Mouse (Mus musculus) spleen, adult 18-20 months (tissue): ENCODE measurements around the gene Nek1.

ENCODE experiments used
- DNase-seq, 2 experiments: peaks; one replicate each; pipeline ENCODE4 v3.0.0; 2022; ENCODE audit warnings: mixed read lengths in 2 of 2

Gene Nek1

DNA sequence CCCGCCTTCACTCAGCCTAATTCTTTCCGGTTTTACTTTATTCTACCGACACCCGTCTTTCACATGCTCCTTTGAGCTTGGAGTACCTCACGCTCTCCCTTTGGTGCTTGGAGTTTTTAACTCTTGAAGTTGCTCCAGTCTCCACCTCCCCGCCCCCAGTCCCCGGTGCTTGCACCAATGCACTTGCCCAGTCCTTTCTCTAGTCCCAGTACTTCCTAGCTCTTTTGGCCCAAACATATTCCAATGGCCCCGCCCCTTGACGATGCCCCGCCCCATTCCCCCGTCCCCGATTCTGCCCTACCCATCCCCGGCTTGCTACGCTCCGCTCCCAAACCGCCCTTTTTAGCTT, 460 bp upstream of the Nek1 start:
- peak in 1 of 2 experiments; percentile 74 for DNase-seq

DNA sequence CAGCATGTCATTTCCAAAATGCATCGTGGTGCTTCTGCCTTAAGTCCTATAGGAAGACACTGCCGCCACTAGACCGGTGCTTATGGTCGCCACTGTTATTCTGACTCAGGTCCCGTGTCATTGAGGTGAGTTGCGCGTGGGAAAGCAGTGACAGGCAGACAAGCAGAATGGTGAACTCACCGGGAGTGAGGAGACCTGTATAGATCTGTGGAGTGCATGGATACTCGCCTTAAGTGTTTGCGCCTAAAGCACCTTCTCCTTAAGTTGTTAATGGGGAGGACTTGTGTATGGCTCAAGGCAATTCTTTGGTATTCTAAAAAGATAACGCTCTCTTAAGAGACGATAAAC, 618 bp downstream of the Nek1 start:
- no peak for DNase-seq

GRCm38 (mm10) chr8:60996468-60996867, 3.5 kb downstream of the Nek1 start:
- no peak for DNase-seq

- DNase-seq, result peak in 1 of 2 experiments; percentile 31
These were observed 49.0 kb downstream of the Nek1 start for GRCm38 (mm10) chr8:61041951-61042350.

- no peak for DNase-seq
These were observed 50.9 kb downstream of the Nek1 start for GRCm38 (mm10) chr8:61043874-61044273.

DNA sequence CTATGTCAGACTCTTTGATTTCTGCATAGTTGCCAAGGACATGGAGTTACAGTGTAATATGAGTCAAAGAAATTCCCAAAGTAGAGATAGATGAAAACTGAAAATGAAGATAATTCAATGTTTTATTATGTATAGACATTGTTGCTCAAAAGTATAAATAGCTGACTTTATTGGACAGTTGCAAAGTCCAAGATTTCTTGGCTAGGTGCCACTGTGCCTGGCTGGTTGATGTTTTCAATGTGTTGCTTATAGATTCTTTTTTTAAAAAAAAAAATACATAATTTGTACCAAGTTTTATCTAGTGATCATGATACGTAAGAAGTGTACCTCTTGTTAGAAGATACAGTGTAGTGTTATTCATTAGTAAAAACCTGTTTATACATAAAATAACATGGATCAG, 53.8 kb downstream of the Nek1 start:
- no peak for DNase-seq

DNA sequence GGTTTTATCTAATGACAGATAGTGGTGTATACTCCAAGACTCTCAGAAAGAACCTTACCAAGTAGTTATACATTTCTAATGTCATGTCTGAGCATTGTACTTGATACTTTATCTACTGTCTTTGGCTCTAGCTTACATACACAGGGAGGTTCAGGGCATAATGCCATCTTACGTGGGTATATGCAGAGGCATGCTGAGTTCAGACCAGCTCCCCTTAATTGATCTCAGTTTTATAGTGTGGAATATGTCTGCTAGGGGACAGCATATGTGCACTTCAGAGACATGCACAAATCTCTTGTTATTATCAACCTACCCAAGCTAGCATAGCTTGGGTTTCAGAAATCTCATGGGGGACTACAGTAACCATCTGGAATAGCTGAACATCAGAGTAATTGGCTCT, 60.0 kb downstream of the Nek1 start:
- no peak for DNase-seq

DNA sequence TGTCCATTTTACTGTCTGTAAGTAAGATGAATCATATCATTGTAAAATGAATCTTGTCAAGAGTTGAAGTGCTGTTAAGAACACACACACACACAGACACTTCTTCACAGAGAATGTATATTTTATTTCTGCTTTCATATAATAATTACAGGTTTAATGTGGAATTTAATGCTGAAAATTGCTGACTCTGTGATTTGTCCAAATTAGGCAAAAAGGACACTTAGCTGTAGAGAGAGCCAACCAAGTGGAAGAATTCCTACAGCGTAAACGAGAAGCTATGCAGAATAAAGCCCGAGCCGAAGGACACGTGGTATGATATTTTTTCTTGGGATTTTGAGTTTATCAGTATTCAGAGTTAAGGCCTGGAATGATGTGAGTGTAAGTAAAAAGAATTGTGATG, 61.3 kb downstream of the Nek1 start:
- DNase-seq, result no peak

- no peak for DNase-seq
These were observed 64.0 kb downstream of the Nek1 start for GRCm38 (mm10) chr8:61056997-61057396.

DNA sequence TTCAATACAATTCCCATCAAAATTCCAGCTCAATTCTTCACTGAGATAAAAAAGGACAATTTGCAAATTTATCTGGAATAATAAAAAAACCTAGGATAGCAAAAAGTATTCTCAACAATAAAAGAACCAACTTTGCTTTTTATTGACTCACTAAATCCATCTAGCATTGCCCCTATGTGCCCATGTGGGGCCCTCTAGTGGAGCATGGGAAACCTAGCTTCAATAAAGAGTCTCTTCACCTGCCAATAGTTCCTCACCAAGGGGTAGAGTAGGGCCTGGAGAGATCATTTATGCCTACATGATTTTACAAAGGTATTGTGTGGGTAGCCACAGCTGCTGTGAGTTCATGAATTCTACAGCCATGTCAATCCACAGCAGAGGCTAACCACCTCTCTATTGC, 66.1 kb downstream of the Nek1 start:
- no peak for DNase-seq

DNA sequence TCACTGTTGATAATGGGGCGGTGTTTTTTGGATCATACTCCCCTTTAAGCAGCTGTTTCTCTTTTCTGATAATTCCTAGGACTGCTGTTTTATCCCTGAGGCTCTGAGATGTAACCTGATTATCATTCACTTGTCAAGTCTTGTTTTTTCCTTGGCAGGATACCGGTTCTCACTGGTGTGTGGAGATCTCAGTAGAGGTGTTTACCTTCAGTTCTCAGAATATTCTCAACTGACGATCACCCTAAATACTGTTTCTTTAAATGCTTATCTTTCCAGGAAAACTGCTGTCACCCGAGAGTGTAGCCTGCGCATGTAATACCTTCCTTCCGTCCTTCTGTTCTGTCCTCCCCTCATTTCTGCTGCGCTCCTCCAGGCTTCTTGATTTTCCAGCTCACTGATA, 67.4 kb downstream of the Nek1 start:
- DNase-seq, result no peak

DNA sequence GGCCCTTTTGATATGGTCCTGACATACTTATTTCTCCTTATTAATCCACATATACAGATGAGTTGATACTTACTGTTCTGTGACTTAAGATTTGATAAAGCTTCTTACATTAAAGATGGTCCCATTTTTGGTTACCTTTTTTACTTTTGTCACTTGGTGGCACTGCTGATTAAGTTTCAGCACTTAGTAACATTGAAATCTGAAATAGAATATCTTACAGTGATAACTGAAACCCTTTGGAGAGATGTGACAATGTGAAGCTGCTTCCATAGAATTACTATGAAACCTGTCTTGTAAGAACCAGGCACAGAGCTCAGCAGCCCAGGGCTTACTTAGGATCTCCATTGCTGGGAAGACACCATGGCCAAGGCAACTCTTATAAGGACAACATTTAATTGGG, 82.1 kb downstream of the Nek1 start:
- DNase-seq, result no peak

- no peak for DNase-seq
These were observed 117.5 kb downstream of the Nek1 start for GRCm38 (mm10) chr8:61110496-61110895.

DNA sequence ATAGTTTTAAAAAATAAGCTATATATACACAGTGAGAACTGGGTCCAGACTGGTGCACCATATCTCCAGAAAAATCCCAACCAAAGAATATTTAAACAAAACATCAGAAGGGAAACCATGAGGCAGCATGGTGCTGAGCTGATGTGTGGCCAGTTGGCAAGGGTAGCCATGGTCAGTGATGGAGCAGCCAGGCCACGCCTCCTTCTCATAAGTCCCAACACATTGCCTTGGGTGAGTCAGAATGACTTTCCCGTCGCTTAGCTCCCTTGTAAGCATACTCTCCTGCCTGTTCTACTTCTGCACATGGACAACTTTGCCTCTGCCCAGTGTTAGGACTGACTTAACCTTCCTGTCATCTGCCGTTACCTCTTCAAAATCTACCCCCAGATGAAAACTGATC, 118.9 kb downstream of the Nek1 start:
- DNase-seq, result no peak

GRCm38 (mm10) chr8:61121631-61122030, 128.6 kb downstream of the Nek1 start:
- DNase-seq, result no peak

GRCm38 (mm10) chr8:61127299-61127861, 134.4 kb downstream of the Nek1 start:
- DNase-seq, result no peak

GRCm38 (mm10) chr8:61132561-61133134, 139.7 kb downstream of the Nek1 start:
- no peak for DNase-seq

GRCm38 (mm10) chr8:61141869-61142268, 148.9 kb downstream of the Nek1 start:
- DNase-seq, result no peak

DNA sequence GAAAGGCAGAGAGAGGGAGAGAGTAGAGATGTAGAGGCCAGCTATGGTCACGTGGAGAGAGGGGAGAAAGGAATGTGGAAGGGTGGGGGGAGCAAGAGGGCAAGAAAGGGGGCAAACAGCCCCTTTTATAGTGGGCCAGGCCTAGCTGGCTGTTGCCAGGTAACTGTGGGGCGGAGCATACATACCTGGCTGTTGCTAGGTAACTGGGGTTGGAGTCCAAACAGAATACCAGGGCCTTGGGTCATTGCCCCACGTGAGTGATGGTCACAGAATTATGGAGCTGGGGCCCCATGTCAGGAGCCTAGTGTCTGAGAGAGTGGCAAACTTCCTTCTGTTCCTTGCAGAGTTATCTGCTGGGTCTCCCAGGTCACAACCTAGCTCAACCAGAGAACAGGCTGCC, 149.3 kb downstream of the Nek1 start:
- DNase-seq, result no peak

DNA sequence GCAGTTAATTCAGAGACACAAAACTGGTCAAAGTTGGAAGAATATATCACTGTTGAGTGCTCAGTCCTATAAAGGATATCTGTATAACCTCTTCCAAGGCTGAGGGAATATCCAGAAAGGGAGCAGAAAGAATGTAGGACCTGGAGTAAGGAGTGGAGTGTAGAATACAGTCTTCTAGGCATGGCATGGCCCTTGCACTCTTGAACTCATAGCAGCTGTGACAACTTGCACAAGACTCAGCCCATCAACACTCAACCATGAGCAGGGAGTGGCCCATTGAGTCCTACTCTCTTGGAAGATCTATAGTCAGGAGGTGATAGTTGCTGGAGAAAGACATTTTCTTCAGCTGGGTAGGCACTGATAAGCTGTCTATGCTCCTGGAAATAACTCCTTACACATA, 149.8 kb downstream of the Nek1 start:
- no peak for DNase-seq

DNA sequence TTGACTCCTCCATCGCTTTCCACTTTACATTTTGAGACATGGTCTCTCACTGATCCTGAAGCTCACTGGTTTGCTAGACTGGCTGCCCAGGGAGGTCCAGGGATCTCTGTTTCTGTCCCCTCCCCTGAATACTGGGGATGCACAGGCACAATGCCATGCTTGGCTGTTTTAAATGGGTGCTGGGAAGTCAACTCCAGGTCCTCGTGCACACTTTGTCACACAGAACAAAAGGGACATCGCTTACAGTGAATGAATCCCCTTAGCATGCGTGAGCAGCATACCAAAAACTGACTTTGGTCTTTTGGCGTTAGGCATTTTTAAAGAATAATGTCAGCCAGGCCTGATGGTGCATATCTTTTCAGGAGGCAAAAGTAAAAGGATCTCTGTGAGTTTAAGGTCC, 155.7 kb downstream of the Nek1 start:
- DNase-seq, result no peak

DNA sequence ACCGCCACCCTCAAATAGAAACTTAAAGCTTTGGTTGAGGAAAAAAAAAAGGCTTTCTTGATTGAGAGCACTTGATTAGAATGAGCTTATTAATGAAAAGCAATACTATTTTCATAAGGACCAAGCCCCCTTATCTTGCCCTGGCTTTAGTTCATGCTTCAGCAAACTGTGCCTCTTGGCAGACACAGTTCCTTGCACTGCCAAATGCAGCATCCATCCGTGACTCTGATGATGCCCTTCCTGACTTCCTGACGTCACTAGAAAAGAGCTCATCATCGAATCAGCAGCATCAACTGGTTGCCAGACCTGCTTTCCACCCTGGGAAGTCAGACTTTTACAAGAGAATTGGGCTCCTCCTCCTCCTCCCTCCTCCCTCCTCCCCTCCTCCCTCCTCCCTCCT, 157.6 kb downstream of the Nek1 start:
- no peak for DNase-seq

DNA sequence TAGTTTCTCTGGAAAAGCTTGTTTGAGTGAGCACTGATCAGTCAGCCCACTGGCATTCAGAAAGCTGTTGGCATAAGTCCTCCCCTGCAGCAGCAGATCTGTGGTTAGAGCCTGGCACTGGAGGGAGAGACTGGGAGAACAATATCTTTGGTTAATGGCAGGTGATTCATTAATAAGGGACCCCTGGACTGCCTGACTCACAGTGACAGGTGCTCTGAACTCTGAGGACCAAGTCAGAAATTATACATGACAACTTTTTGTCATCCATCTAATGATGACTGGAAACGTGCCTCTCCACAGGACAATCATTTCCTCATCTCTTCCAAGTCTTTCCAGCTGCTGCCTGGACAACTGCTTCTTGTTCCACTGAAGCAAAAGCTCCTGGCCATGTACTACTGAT, 163.4 kb downstream of the Nek1 start:
- DNase-seq, result no peak

GRCm38 (mm10) chr8:61158540-61158939, 165.5 kb downstream of the Nek1 start:
- DNase-seq, result no peak

DNA sequence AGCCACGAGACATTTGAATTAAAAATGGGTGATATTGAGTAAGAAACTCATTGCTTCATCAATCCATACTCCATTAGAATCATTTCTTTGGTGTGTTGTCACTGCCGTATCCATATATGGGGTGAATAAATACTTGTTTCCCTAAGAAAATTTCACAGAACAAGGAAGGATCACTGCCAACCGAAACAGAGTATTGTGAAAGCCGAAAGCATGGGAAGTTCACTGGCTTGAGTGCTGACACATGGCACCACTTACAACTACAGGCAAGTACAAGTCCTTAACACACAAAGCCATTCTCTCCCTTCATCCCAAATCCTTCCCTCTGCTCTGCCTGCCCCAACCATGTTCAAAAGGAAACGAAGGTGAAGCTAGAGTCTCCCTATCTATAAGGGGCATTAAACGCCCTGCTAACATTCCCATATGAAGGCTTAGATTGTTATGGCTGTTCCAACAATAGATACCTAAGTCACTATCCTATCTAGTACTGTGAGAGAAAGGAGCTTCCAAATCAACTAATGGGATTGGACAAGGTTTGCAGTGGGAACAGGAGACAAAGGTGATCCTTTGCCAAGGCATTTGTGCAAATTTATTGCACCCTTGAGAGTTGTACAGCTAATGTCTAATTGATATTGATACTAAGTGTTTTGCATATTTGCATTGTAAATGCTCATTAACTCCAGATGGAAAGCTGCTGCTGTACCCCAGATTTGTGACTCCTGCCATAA, 168.6 kb downstream of the Nek1 start:
- no peak for DNase-seq
